Mouse (Mus musculus) lung, postnatal 4 days (tissue): ENCODE measurements around the gene Parva.

Experiments
- DNase-seq, 2 experiments: peaks; one replicate each; pipeline ENCODE4 v3.0.0; 2021

Parva gene

GRCm38 (mm10) chr7:112428158-112428535 is 842 bp downstream of the Parva start:
- peak; percentile 92 to 95 for DNase-seq

- no peak for DNase-seq
These were observed 12.5 kb downstream of the Parva start for GRCm38 (mm10) chr7:112439846-112440245.

GRCm38 (mm10) chr7:112444152-112444984 is 17.1 kb downstream of the Parva start:
- DNase-seq = peak; percentile 52 to 73

GRCm38 (mm10) chr7:112444985-112445367 is 17.7 kb downstream of the Parva start:
- no peak for DNase-seq

GRCm38 (mm10) chr7:112446498-112446897 is 19.2 kb downstream of the Parva start:
- no peak for DNase-seq

GRCm38 (mm10) chr7:112449954-112450700 is 22.8 kb downstream of the Parva start:
- DNase-seq = no peak

GRCm38 (mm10) chr7:112452471-112452870 is 25.2 kb downstream of the Parva start:
- no peak for DNase-seq

- peak; percentile 56 to 86 for DNase-seq
These were observed 26.5 kb downstream of the Parva start for GRCm38 (mm10) chr7:112453805-112454214.

GRCm38 (mm10) chr7:112454380-112454779 is 27.1 kb downstream of the Parva start:
- no peak for DNase-seq

- no peak for DNase-seq
These were observed 27.6 kb downstream of the Parva start for GRCm38 (mm10) chr7:112454951-112455350.

GRCm38 (mm10) chr7:112455566-112456110 is 28.3 kb downstream of the Parva start:
- no peak for DNase-seq

- DNase-seq = no peak
These were observed 30.1 kb downstream of the Parva start for GRCm38 (mm10) chr7:112457373-112457772.

GRCm38 (mm10) chr7:112457920-112458319 is 30.6 kb downstream of the Parva start:
- DNase-seq = no peak

GRCm38 (mm10) chr7:112458440-112458839 is 31.1 kb downstream of the Parva start:
- DNase-seq = peak; percentile 45 to 59

- DNase-seq = no peak
These were observed 35.8 kb downstream of the Parva start for GRCm38 (mm10) chr7:112463074-112463473.

GRCm38 (mm10) chr7:112465920-112466319 is 38.6 kb downstream of the Parva start:
- DNase-seq = no peak

GRCm38 (mm10) chr7:112466786-112467185 is 39.5 kb downstream of the Parva start:
- DNase-seq = no peak

GRCm38 (mm10) chr7:112467687-112468111 is 40.4 kb downstream of the Parva start:
- peak; percentile 73 to 89 for DNase-seq

GRCm38 (mm10) chr7:112469817-112470216 is 42.5 kb downstream of the Parva start:
- DNase-seq = peak; percentile 76 to 85

GRCm38 (mm10) chr7:112471316-112471715 is 44.0 kb downstream of the Parva start:
- peak in 1 of 2 experiments; percentile 41 for DNase-seq

- DNase-seq = no peak
These were observed 44.9 kb downstream of the Parva start for GRCm38 (mm10) chr7:112472024-112472707.

GRCm38 (mm10) chr7:112472708-112473281 is 45.5 kb downstream of the Parva start:
- DNase-seq = no peak
